Mouse (Mus musculus) embryo, embryonic 11 days (tissue): ENCODE data around the gene Rpl38.

Experiments used
- DNase-seq: peaks from one replicate; pipeline ENCODE4 v3.0.0-alpha.2; 2015

Rpl38 gene

GRCm38 (mm10) chr11:114668301-114668710 is at the start of gene Rpl38:
Rpl38 (plus strand) TSS chr11:114668524.
- peak; percentile 96 for DNase-seq

GRCm38 (mm10) chr11:114618697-114619417 is 49.5 kb upstream of the Rpl38 start:
- no peak for DNase-seq

DNA sequence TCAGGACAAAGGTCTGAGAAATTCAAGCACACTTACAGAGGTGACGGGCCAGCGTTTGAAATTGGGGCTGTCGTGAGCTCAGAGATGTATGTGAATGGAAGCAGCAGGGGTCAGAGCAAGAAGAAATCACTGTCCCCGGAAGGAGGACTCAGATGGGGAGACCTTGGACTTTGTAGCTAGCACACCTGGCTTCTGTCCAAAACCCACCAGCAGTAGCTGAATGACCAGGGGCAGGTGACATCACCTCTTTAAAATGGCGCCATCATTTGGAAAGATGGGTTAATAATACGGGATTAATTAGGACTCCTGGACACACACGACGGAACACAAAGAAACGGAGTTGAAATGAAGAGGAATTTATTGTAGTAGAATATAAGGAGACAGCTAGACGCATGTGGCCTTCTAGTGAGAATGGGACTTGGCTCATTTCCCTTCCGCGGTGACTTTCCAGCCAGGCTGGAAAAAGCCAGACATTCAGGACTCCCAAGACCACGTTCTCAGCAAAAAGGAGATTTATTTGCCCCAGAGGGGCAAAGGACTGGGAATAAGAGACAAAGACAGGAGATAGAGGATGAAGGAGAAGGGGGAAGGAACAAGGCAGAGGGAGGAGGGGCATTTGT is 42.1 kb upstream of the Rpl38 start:
- DNase-seq = no peak

DNA sequence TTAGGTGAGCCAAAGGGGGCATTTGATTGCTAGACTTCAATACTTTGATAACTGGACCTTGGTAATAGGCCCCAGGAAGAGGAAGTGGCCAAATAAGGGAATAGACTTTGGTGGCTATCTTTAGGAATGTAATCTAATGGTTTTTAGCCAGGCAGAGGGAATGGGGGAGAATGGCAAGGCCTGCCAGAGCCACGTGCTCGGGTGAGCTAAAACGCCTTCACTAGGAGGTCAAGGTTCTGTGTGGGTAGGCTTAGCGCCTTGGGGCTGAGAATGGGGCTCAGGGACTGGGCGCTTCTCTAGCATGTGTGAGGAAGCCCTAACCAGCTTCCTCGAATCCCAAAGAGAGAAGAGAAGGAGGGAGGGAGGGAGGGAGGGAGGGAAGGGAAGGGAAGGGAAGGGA is 41.3 kb upstream of the Rpl38 start:
- no peak for DNase-seq

GRCm38 (mm10) chr11:114628032-114628431 is 40.3 kb upstream of the Rpl38 start:
- no peak for DNase-seq

- DNase-seq = no peak
These were observed 38.3 kb upstream of the Rpl38 start for GRCm38 (mm10) chr11:114630044-114630443.

DNA sequence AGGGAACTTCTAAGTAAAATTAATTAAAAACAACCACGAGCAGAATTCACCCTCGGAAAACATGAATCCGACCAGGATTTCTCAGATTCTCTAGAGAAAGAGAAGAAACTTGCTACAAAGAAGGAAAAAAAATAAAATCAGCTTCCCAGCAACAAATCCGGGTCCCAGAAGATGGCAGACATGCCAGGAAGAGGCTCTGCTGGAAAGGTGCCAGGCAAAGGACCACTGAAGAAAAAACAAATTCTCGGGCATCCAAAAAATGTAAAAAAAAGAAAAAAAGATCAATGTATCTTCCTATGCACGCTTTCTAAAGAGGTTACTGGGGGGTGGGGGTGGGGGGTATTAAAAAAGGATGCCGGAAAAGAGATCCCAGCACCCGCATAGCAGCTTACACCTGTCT is 36.1 kb upstream of the Rpl38 start:
- DNase-seq = no peak

- peak; percentile 94 for DNase-seq
These were observed 32.0 kb upstream of the Rpl38 start for GRCm38 (mm10) chr11:114636292-114636691.

GRCm38 (mm10) chr11:114636727-114637505 is 31.4 kb upstream of the Rpl38 start:
- no peak for DNase-seq

DNA sequence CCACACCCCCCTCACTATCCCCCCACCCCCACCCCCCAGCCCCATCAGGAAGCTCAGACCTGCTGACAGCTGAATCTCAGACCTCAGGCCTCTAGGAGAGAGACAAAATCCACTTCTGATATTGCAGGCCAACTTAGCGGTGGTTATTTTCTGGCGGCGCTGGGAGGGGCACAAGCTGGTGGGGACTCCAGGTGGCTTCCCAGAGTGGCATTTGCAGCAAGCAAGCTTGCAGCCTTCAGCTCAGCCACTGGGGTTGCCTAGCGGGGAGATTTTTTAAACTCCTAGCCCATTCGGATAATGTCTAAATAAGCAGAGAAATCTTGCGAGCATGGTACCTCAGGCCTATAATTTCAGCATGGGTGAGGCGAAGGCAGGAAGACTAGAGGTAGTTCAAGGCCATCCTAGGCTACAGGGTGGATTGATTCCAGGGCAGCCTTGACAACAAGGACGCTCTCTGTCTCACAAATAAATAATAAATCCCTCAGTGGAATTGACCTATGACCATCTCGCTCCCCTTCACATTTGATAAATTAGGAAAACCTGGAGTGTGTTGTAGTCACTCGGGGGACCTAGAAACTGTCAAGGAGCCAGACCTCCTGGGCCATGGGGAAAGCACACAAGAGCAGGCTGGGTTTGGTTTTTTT is 29.6 kb upstream of the Rpl38 start:
- DNase-seq = no peak

- peak; percentile 79 for DNase-seq
These were observed 28.6 kb upstream of the Rpl38 start for GRCm38 (mm10) chr11:114639681-114640103.

- DNase-seq = no peak
These were observed 27.7 kb upstream of the Rpl38 start for GRCm38 (mm10) chr11:114640658-114641057.

GRCm38 (mm10) chr11:114641136-114641535 is 27.2 kb upstream of the Rpl38 start:
- no peak for DNase-seq

DNA sequence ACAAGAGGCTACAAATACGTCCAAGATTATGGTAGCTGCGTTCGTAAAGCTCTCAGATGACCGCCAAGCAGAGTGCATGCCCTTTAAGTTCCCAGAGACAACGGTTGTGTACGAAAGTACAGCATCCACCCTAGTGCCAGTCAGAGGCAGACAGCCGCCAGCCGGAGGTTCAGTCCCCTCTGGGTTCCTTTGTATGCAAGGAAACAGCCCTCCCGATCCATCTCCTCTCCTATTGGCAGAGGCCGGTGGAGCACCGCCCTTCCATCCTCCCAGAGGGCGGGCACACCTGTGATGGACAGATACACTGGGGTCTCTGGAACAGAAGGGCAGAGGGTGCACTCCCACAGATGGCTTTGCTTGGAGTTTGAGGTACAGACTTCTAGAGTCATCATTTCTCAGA is 26.1 kb upstream of the Rpl38 start:
- peak; percentile 66 for DNase-seq

DNA sequence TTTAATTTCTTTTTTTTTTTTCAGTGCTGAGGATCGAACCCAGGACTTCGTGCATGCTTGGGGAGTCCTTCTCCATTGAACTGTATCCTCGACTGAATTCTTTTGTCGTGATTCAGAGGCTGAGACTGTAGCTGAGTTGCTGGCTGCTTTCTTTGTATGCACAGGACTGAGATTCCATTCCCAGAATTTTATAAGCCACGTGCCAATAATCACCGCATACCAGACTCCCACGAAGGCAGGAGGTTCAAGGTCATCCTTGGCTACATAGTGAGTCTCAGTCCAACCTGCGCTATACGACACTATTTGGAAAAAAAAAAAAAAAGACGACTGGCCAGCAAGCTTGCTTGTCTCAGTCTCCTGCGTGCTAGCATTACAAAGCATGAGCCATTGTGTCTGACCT is 25.4 kb upstream of the Rpl38 start:
- DNase-seq = no peak

DNA sequence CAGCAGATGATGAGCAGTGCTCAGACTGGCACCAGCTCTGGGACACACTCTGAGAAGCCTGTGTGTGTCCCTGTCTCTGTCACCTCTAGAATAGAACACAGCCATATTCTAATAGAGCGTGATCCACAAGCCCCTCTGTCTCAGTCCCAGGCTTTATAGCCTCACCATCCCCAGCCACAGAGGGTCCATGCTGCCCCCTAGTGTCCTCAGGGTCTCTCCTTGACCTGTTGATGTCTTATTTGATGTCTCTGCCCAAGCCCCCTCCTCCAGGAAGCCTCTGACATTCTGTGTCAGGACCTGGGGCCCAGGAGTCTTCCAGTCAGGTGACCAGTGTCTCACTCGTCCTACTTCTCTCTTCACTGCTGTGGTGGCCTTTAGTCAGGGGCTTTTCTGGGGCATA is 24.2 kb upstream of the Rpl38 start:
- no peak for DNase-seq

- no peak for DNase-seq
These were observed 18.8 kb upstream of the Rpl38 start for GRCm38 (mm10) chr11:114649510-114649909.

- DNase-seq = peak; percentile 75
These were observed 15.8 kb upstream of the Rpl38 start for GRCm38 (mm10) chr11:114652531-114652930.

- DNase-seq = no peak
These were observed 14.7 kb upstream of the Rpl38 start for GRCm38 (mm10) chr11:114653664-114654063.

DNA sequence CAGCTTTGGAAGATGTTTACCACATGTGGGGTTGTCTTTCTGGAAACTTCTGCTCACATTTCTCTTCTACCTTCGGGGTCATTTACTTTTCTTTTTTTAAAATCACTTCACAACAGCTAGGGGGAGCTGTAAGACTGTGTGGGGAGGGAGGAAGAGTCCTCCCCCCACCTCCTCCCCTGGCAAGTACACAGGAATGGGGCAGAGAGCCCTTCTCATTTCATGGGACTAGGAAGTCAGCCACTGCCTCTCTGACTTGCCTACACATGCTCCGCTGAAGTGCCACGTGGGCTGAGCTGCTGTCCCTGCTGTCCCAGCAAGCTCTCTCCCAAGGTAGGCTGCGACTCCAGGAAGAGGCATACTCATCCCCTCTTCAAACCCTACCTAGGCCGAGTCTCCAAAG is 13.8 kb upstream of the Rpl38 start:
- DNase-seq = no peak

GRCm38 (mm10) chr11:114655350-114656008 is 12.8 kb upstream of the Rpl38 start:
- DNase-seq = no peak

DNA sequence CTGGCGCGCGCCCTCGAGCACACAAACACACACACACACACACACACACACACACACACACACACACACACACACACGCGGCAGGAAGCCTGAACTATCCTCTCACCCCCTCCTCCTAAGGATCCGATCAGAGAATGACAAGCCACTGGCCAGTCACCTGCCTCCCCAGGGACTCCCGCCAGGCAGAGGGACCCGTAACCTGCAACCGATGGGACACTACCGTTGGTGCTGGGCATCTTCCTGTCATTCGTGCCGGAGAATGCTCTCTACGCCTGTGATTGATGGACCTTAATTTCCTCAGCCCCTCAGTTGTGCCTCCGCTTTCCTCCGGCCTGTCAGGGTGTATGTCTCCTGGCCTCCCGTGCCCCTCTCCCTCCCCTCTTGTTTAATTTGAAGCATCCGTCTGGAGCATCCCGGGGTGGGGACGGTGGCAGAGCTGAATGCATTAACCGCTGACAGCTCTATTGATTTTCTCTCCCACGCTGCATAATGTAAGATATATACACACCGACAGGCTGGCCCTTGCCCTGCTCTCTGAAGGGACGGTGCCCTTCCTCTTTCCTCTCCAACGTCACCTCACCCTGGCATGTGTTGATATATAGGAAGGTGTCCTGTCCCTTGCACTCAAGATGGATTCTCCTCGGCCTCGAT is 11.2 kb upstream of the Rpl38 start:
- no peak for DNase-seq
